Mouse (Mus musculus) olfactory bulb, adult 2 months (tissue): ENCODE results near the gene Cacnb3. TPM values are rescaled to one million over a fixed set of nuclear protein-coding genes. Genes with fewer than 3 reads are reported as not detected.

Experiments used
- H3K27ac ChIP-seq: fragments of 200-500 bp; 2 replicates; pipeline ENCODE4 v1.5.1; 2012; ENCODE audit warnings: low read depth, low read length; ENCODE audit not compliant: insufficient read depth
- H3K4me1 ChIP-seq: fragments of 200-500 bp; 2 replicates; pipeline ENCODE4 v1.6.1; 2012; ENCODE audit warnings: low read length; ENCODE audit not compliant: control insufficient read depth, insufficient read depth
- H3K4me3 ChIP-seq: fragments of 200-500 bp; 2 replicates; pipeline ENCODE4 v1.5.1; 2012; ENCODE audit warnings: mild to moderate bottlenecking, low read depth, low read length, moderate library complexity; ENCODE audit not compliant: insufficient read depth
- CTCF ChIP-seq: fragments of 200-500 bp; IDR thresholded peaks from 2 replicates; pipeline ENCODE4 v1.5.1; 2012; ENCODE audit warnings: low read depth, mild to moderate bottlenecking, low read length, moderate library complexity; ENCODE audit not compliant: insufficient read depth
- POLR2A ChIP-seq: fragments of 200-500 bp; IDR thresholded peaks from 2 replicates; pipeline ENCODE4 v1.6.1; 2012; ENCODE audit warnings: mild to moderate bottlenecking, low read depth, low read length, moderate library complexity; ENCODE audit not compliant: insufficient read depth
- WGBS: fragments of 180-500 bp; shearing (Covaris S2); methylation state at CpG from one replicate; pipeline ENCODE4 v1.1.7; 2018; 5-methylcytosine and 5-hydroxymethylcytosine counted together
- polyA plus RNA-seq: library from polyadenylated mRNA; stranded (reverse); fragments of >200 nt; gene quantifications from 2 replicates; pipeline ENCODE4 v1.2.4, GENCODE M21; 2012; ENCODE audit warnings: low replicate concordance; ENCODE audit not compliant: missing spikeins, insufficient read depth, insufficient read length

Cacnb3 gene
- polyA plus RNA-seq, 1 experiment: not detected

- Histone ChIP-seq H3K27ac (peak overlapping the region; percentile 52), H3K4me1 (peaks cover 35% of the 10 kb centered on the region), H3K4me3 (peak overlapping the region; percentile 29)
- TF ChIP-seq CTCF: no peak
- TF ChIP-seq POLR2A: no peak
- WGBS: 41% methylated on average over 3 of the region's 3 CpGs
Observed at GRCm38 (mm10) chr15:98637155-98637554, 6.5 kb downstream of the Cacnb3 start.

- TF ChIP-seq CTCF: no peak
- no peak for TF ChIP-seq POLR2A
- 28% methylated on average over 8 of the region's 8 CpGs for WGBS
- no peak overlapping the region for H3K4me3 ChIP-seq
- H3K27ac ChIP-seq: no peak overlapping the region
- peaks cover 20% of the 10 kb centered on the region for H3K4me1 ChIP-seq
Observed at GRCm38 (mm10) chr15:98640157-98640556, 9.5 kb downstream of the Cacnb3 start.

- no peak overlapping the region for H3K4me3 ChIP-seq
- 78% methylated on average over 12 of the region's 12 CpGs for WGBS
- TF ChIP-seq POLR2A (no peak), CTCF (no peak)
- peaks cover 5% of the 10 kb centered on the region for H3K4me1 ChIP-seq
- H3K27ac ChIP-seq: no peak overlapping the region
Observed at GRCm38 (mm10) chr15:98644406-98644805, 13.8 kb downstream of the Cacnb3 start.

GRCm38 (mm10) chr15:98645057-98646026, 14.7 kb downstream of the Cacnb3 start:
- Histone ChIP-seq H3K4me3 (no peak overlapping the region), H3K4me1 (peaks cover 4% of the 10 kb centered on the region; the same call in 1 of the 2 replicates), H3K27ac (no peak overlapping the region)
- WGBS: 83% methylated on average over 24 of the region's 24 CpGs
- TF ChIP-seq POLR2A (no peak), CTCF (no peak)

- H3K27ac ChIP-seq: no peak overlapping the region
Observed at GRCm38 (mm10) chr15:98646737-98647136, 16.1 kb downstream of the Cacnb3 start.

GRCm38 (mm10) chr15:98647308-98647707, 16.7 kb downstream of the Cacnb3 start:
- H3K4me1 ChIP-seq: peaks cover 4% of the 10 kb centered on the region; the same call in 1 of the 2 replicates
- H3K4me3 ChIP-seq: no peak overlapping the region
- 80% methylated on average over 10 of the region's 10 CpGs for WGBS
- no peak overlapping the region for H3K27ac ChIP-seq
- TF ChIP-seq POLR2A (no peak), CTCF (no peak)

More at GRCm38 (mm10) chr15:98646737-98647136, 16.1 kb downstream of the Cacnb3 start:
- TF ChIP-seq POLR2A: no peak
- TF ChIP-seq CTCF: no peak
- WGBS: 67% methylated on average over 8 of the region's 8 CpGs
- H3K4me3 ChIP-seq: no peak overlapping the region
- H3K4me1 ChIP-seq: peaks cover 4% of the 10 kb centered on the region; the same call in 1 of the 2 replicates

- H3K4me3 ChIP-seq: no peak overlapping the region
- no peak overlapping the region for H3K27ac ChIP-seq
- 72% methylated on average over 3 of the region's 3 CpGs for WGBS
- TF ChIP-seq POLR2A: no peak
- H3K4me1 ChIP-seq: peaks cover 4% of the 10 kb centered on the region; the same call in 1 of the 2 replicates
Observed at GRCm38 (mm10) chr15:98648071-98648470, 17.4 kb downstream of the Cacnb3 start.

GRCm38 (mm10) chr15:98651431-98651830, 20.8 kb downstream of the Cacnb3 start:
- TF ChIP-seq CTCF (no peak), POLR2A (no peak)
- H3K4me1 ChIP-seq: no peaks in the 10 kb centered on the region
- no peak overlapping the region for H3K4me3 ChIP-seq
- WGBS: 81% methylated on average over 15 of the region's 15 CpGs
- no peak overlapping the region for H3K27ac ChIP-seq

GRCm38 (mm10) chr15:98652174-98652573, 21.5 kb downstream of the Cacnb3 start:
- TF ChIP-seq POLR2A: no peak
- no peak for TF ChIP-seq CTCF
- Histone ChIP-seq H3K4me3 (no peak overlapping the region), H3K4me1 (no peaks in the 10 kb centered on the region), H3K27ac (no peak overlapping the region)
- WGBS: 91% methylated on average over 8 of the region's 8 CpGs
